Mouse (Mus musculus) cerebellum, adult 2 months (tissue): ENCODE results near the gene Kctd17.

Experiments used
- CTCF ChIP-seq: fragments of 200-500 bp; IDR thresholded peaks from 2 replicates; pipeline ENCODE4 v1.5.1; 2011; ENCODE audit warnings: low read depth, mild to moderate bottlenecking, control low read depth, low read length, moderate library complexity, borderline replicate concordance; ENCODE audit not compliant: insufficient read depth
- POLR2A ChIP-seq: fragments of 200-500 bp; IDR thresholded peaks from 2 replicates; pipeline ENCODE4 v1.6.1; 2011; ENCODE audit warnings: low read length, control low read depth, borderline replicate concordance; ENCODE audit not compliant: insufficient read depth

DNA sequence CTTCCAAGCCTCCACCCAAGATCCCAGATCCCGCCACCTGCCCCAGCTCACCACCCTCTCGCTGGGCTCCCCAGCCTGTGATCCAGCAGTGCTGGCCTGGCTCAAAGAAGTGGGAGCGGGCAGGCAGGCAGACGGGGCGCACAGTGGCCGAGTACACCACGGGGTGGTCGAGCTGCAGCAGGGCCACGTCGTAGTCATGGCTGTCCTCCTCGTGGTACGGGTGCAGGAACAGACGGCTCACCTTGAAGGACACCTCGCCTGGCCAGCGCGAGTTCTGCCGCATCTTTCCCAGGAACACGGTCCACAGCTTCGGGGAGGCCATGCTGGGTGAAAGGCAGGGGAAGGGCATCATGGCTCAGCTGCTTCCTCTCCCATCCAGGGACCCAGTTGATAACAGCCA lies 13.9 kb downstream of the Kctd17 start:
- TF ChIP-seq CTCF (no peak), POLR2A (no peak)
